Mouse (Mus musculus): Measurements from ENCODE around the gene Inpp1. TPM values are rescaled to one million over a fixed set of nuclear protein-coding genes. Genes with fewer than 3 reads are reported as not detected.

Inpp1 gene
- polyA plus RNA-seq, 1 experiment from 2014 or later: 6.1 TPM

DNA sequence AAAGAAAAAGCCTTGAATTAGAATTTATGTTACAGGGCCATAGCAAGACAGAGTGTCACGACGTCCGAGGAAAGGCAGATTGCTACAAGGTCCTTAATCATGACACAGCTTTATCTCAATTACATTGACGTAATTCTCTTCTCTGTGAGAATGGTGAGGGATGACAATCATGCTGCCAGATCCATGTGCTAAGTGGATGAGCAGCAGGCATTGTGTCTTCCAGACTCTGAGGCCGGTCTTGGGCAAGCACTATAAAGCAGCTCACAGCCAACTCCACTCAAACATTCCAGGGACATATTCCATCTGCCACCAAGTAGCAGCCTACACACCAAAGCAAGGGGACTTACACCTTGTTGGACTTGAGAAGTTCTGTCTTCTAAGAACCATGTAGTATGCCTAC is 17.7 kb downstream of the Inpp1 start:
- Histone ChIP-seq H3K9ac (ENCODE audit: low read length) (no peak overlapping the region), H3K36me3 (ENCODE audit: control insufficient read depth, insufficient read depth, low read length) (no peaks in the 10 kb centered on the region), H3K9me3 (ENCODE audit: control insufficient read depth, low read length) (no peaks in the 10 kb centered on the region), H3K4me2 (replicated peaks; ENCODE audit: low read depth) (no peak overlapping the region), H3K4me1 (replicated peaks; ENCODE audit: control insufficient read depth, insufficient read depth) (no peaks in the 10 kb centered on the region; the same call in 1 of the 2 replicates), H3K4me3 (ENCODE audit: low read depth, low read length) (no peak overlapping the region), H3K27me3 (ENCODE audit: control insufficient read depth, insufficient read depth, low read length) (no peaks in the 10 kb centered on the region), H3K27ac (replicated peaks) (0 out of 2 replicates have a peak overlapping the region, but pooled peaks have one; percentile 25)
- ATAC-seq (ENCODE audit: low FRiP score, low TSS enrichment): 0 out of 2 replicates have a peak, but pooled peaks have one; percentile 36
- DNase-seq (ENCODE audit: low spot score): no peak
- WGBS: 41% methylated on average over 5 of the region's 5 CpGs
- no peak for TF ChIP-seq CTCF (IDR thresholded peaks at IDR 0.05; ENCODE audit: low read depth)
- TF ChIP-seq EP300 (optimal IDR thresholded peaks at IDR 0.05): no peak

DNA sequence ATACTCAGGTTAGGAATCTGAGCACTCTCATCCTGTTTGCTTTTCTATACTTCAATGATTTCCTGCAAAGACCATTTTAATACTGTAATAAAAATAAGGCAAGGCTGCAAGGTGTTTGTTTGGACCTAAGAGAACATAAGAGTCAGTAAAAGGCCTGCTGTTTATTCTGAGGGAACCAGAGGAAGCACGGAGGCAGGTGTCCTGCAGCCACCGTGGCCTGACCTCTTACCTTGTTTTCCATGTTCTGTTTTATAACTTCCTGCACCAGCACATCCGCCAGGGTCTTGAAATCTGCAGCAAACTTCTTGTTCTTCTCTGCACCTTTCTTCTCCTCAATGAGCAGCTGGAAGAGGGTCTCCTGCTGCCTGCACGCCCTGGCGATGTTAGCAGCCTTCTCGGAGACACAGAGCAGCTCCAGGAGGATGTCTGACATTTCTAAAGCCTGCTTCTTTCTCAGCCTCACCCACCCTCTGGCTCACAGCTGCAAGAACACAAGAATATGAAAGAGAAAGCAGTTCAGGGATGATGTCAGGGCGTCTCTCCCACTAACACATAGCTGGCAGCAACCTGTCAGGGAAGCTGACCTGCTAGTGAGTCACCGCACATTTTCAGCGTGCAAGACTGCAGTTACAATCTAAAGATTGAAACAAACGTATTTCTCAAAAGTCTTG is 18.3 kb downstream of the Inpp1 start:
- H3K27me3 ChIP-seq (ENCODE audit: control insufficient read depth, insufficient read depth, low read length): no peaks in the 10 kb centered on the region
- peak overlapping the region; percentile 67 for H3K27ac ChIP-seq (replicated peaks)
- TF ChIP-seq CTCF (IDR thresholded peaks at IDR 0.05; ENCODE audit: low read depth) (no peak), EP300 (optimal IDR thresholded peaks at IDR 0.05) (no peak)
- no peak overlapping the region for H3K9ac ChIP-seq (ENCODE audit: low read length)
- DNase-seq (ENCODE audit: low spot score) (peak; percentile 35), ATAC-seq (ENCODE audit: low FRiP score, low TSS enrichment) (peak; percentile 83)
- no peaks in the 10 kb centered on the region; the same call in 1 of the 2 replicates for H3K36me3 ChIP-seq (ENCODE audit: control insufficient read depth, insufficient read depth, low read length)
- H3K9me3 ChIP-seq (ENCODE audit: control insufficient read depth, low read length): no peaks in the 10 kb centered on the region
- H3K4me1 ChIP-seq (replicated peaks; ENCODE audit: control insufficient read depth, insufficient read depth): no peaks in the 10 kb centered on the region; the same call in 1 of the 2 replicates
- H3K4me3 ChIP-seq (ENCODE audit: low read depth, low read length): no peak overlapping the region
- H3K4me2 ChIP-seq (replicated peaks; ENCODE audit: low read depth): peak overlapping the region; percentile 33
- WGBS: 28% methylated on average over 10 of the region's 10 CpGs

DNA sequence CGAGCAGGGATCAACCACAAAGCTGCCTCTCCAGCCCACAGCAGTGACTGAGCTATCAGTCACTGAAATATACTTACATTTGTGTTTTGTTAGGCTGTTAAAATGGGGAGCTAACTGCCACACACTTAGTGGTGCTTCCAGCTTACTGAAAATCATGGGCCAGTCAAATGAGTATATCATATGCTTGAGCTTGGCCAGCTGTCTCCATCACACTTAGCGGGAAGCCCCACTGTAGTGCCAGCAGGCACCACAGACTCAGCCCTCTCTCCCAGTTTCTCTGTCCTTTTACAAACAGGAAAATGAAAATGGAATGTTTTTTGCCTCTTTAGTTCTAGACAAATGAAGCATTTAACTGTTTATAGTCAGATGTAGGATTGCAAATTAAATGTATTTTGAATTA is 21.6 kb downstream of the Inpp1 start:
- 66% methylated on average over 2 of the region's 2 CpGs for WGBS
- TF ChIP-seq CTCF (IDR thresholded peaks at IDR 0.05; ENCODE audit: low read depth) (no peak), EP300 (optimal IDR thresholded peaks at IDR 0.05) (no peak)
- Histone ChIP-seq H3K27ac (replicated peaks) (no peak overlapping the region), H3K4me1 (replicated peaks; ENCODE audit: control insufficient read depth, insufficient read depth) (no peaks in the 10 kb centered on the region; the same call in 1 of the 2 replicates), H3K9me3 (ENCODE audit: control insufficient read depth, low read length) (no peaks in the 10 kb centered on the region), H3K4me3 (ENCODE audit: low read depth, low read length) (no peak overlapping the region), H3K36me3 (ENCODE audit: control insufficient read depth, insufficient read depth, low read length) (peaks cover 3% of the 10 kb centered on the region; the same call in 1 of the 2 replicates), H3K27me3 (ENCODE audit: control insufficient read depth, insufficient read depth, low read length) (no peaks in the 10 kb centered on the region), H3K9ac (ENCODE audit: low read length) (no peak overlapping the region), H3K4me2 (replicated peaks; ENCODE audit: low read depth) (no peak overlapping the region)
- no peak for DNase-seq (ENCODE audit: low spot score)
- no peak for ATAC-seq (ENCODE audit: low FRiP score, low TSS enrichment)

DNA sequence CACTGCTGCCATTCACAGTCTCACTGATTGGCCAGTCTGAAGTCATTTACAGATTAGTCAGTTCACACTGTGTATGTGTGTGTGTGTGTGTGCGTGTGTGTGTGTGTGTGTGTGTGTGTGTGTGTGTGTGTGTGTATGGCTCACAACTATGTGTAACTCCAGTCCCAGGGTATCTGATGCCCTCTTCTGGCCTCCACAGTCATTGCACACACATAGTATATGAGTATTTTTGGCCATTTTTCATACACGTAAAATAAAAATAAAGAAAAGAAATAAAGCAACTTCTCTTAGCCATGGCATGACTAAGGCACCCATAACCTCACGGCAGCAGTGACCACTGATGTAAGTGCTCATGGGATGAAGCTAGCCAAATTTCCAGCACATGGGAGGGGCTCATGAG is 23.8 kb downstream of the Inpp1 start:
- no peak overlapping the region for H3K9ac ChIP-seq (ENCODE audit: low read length)
- H3K4me1 ChIP-seq (replicated peaks; ENCODE audit: control insufficient read depth, insufficient read depth): no peaks in the 10 kb centered on the region
- no peak overlapping the region for H3K4me2 ChIP-seq (replicated peaks; ENCODE audit: low read depth)
- 77% methylated on average over 3 of the region's 3 CpGs for WGBS
- no peak for DNase-seq (ENCODE audit: low spot score)
- TF ChIP-seq CTCF (IDR thresholded peaks at IDR 0.05; ENCODE audit: low read depth) (peak; percentile 54), EP300 (optimal IDR thresholded peaks at IDR 0.05) (no peak)
- peaks cover 6% of the 10 kb centered on the region; the same call in 1 of the 2 replicates for H3K36me3 ChIP-seq (ENCODE audit: control insufficient read depth, insufficient read depth, low read length)
- no peak for ATAC-seq (ENCODE audit: low FRiP score, low TSS enrichment)
- H3K27ac ChIP-seq (replicated peaks): no peak overlapping the region
- H3K4me3 ChIP-seq (ENCODE audit: low read depth, low read length): no peak overlapping the region
- no peaks in the 10 kb centered on the region for H3K27me3 ChIP-seq (ENCODE audit: control insufficient read depth, insufficient read depth, low read length)
- H3K9me3 ChIP-seq (ENCODE audit: control insufficient read depth, low read length): no peaks in the 10 kb centered on the region

GRCm38 (mm10) chr1:52792701-52793100 is 24.8 kb downstream of the Inpp1 start:
- TF ChIP-seq EP300 (optimal IDR thresholded peaks at IDR 0.05) (no peak), CTCF (IDR thresholded peaks at IDR 0.05; ENCODE audit: low read depth) (no peak)
- H3K36me3 ChIP-seq (ENCODE audit: control insufficient read depth, insufficient read depth, low read length): peaks cover 6% of the 10 kb centered on the region; the same call in 1 of the 2 replicates

DNA sequence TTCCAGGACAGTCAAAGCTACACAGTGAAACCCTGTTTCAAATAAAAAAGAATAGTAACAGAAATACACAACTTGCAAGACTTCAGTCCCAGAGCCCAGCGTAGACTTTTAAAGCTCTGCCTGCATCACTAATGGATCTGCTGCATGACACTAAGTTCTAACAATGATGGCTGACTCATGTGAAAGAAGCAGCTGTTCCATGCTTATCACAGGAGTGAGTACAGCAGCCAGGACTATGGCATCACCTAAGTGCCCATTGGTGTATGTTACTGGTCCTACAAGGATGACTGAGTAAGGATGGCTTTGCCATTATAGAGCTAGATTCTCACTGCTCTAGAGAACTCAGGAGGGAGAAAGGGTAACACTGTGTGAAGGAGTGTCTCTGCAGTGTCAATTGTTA is 30.2 kb downstream of the Inpp1 start:
- no peak for ATAC-seq (ENCODE audit: low FRiP score, low TSS enrichment)
- no peaks in the 10 kb centered on the region for H3K27me3 ChIP-seq (ENCODE audit: control insufficient read depth, insufficient read depth, low read length)
- H3K4me1 ChIP-seq (replicated peaks; ENCODE audit: control insufficient read depth, insufficient read depth): no peaks in the 10 kb centered on the region
- no peak overlapping the region for H3K4me2 ChIP-seq (replicated peaks; ENCODE audit: low read depth)
- no peak for DNase-seq (ENCODE audit: low spot score)
- no peak overlapping the region for H3K4me3 ChIP-seq (ENCODE audit: low read depth, low read length)
- no peaks in the 10 kb centered on the region for H3K9me3 ChIP-seq (ENCODE audit: control insufficient read depth, low read length)
- WGBS: 95% methylated on average over 1 of the region's 1 CpGs
- H3K27ac ChIP-seq (replicated peaks): no peak overlapping the region
- H3K9ac ChIP-seq (ENCODE audit: low read length): no peak overlapping the region
- H3K36me3 ChIP-seq (ENCODE audit: control insufficient read depth, insufficient read depth, low read length): peaks cover 6% of the 10 kb centered on the region; the same call in 1 of the 2 replicates
- no peak for TF ChIP-seq CTCF (IDR thresholded peaks at IDR 0.05; ENCODE audit: low read depth)
- no peak for TF ChIP-seq EP300 (optimal IDR thresholded peaks at IDR 0.05)

More at GRCm38 (mm10) chr1:52792701-52793100, 24.8 kb downstream of the Inpp1 start:
- Histone ChIP-seq H3K9ac (ENCODE audit: low read length) (no peak overlapping the region), H3K27me3 (ENCODE audit: control insufficient read depth, insufficient read depth, low read length) (no peaks in the 10 kb centered on the region), H3K4me1 (replicated peaks; ENCODE audit: control insufficient read depth, insufficient read depth) (no peaks in the 10 kb centered on the region), H3K4me3 (ENCODE audit: low read depth, low read length) (no peak overlapping the region), H3K9me3 (ENCODE audit: control insufficient read depth, low read length) (no peaks in the 10 kb centered on the region), H3K4me2 (replicated peaks; ENCODE audit: low read depth) (no peak overlapping the region), H3K27ac (replicated peaks) (no peak overlapping the region)
- ATAC-seq (ENCODE audit: low FRiP score, low TSS enrichment) (no peak), DNase-seq (ENCODE audit: low spot score) (no peak)

Measured in stomach, postnatal 0 days (tissue).